Mouse (Mus musculus) layer of hippocampus, adult 2 months (tissue): ENCODE results near the gene Gm10135. TPM values are rescaled to one million over a fixed set of nuclear protein-coding genes. Genes with fewer than 3 reads are reported as not detected.
"Not testable (repeated sequence)": the region's sequence is repeated elsewhere in the genome, so short reads cannot be mapped to it uniquely, and the experiment has no call there.

Source experiments
- DNase-seq, 2 experiments: peaks; one replicate each; pipeline ENCODE4 v3.0.0; 2022; ENCODE audit warnings: low spot score in 2 of 2
- H3K27ac ChIP-seq: fragments of 200-600 bp; 2 replicates; pipeline ENCODE4 v1.8.1; 2022
- H3K4me3 ChIP-seq: fragments of 200-600 bp; 2 replicates; pipeline ENCODE4 v1.8.1; 2022; ENCODE audit warnings: mild to moderate bottlenecking
- CTCF ChIP-seq: fragments of 200-600 bp; conservative IDR thresholded peaks from 2 replicates; pipeline ENCODE4 v1.8.1; 2022; ENCODE audit warnings: antibody characterized with exemption, mild to moderate bottlenecking, moderate library complexity
- total RNA-seq, 2 experiments: library from RNA; stranded (reverse); gene quantifications; 2 replicates each; pipeline ENCODE4 v1.2.3; 2021

The Gm10135 gene
- total RNA-seq, 2 experiments from 2014 or later, result not detected

- TF ChIP-seq CTCF, result no peak
- no peak overlapping the region for H3K4me3 ChIP-seq
- H3K27ac ChIP-seq, result no peak overlapping the region
- DNase-seq, result no peak
These were observed 26.4 kb downstream of the Gm10135 start for GRCm38 (mm10) chr5:72948136-72948535.

- Histone ChIP-seq H3K4me3 (no peak overlapping the region), H3K27ac (no peak overlapping the region)
- DNase-seq, result no peak
- no peak for TF ChIP-seq CTCF
These were observed 33.5 kb downstream of the Gm10135 start for GRCm38 (mm10) chr5:72940906-72941432.

GRCm38 (mm10) chr5:72939311-72939710 is 35.2 kb downstream of the Gm10135 start:
- no peak overlapping the region for H3K4me3 ChIP-seq
- H3K27ac ChIP-seq, result no peak overlapping the region
- no peak for TF ChIP-seq CTCF
- no peak for DNase-seq

GRCm38 (mm10) chr5:72938421-72938820 is 36.1 kb downstream of the Gm10135 start:
- not testable (repeated sequence) for H3K27ac ChIP-seq

GRCm38 (mm10) chr5:72933026-72933675 is 41.4 kb downstream of the Gm10135 start:
- no peak for DNase-seq
- no peak for TF ChIP-seq CTCF
- no peak overlapping the region for H3K27ac ChIP-seq
- no peak overlapping the region for H3K4me3 ChIP-seq

More at GRCm38 (mm10) chr5:72938421-72938820, 36.1 kb downstream of the Gm10135 start:
- not testable (repeated sequence) for DNase-seq, H3K4me3 ChIP-seq

- no peak overlapping the region for H3K4me3 ChIP-seq
- TF ChIP-seq CTCF, result no peak
- H3K27ac ChIP-seq, result no peak overlapping the region
- DNase-seq, result no peak
These were observed 47.4 kb downstream of the Gm10135 start for GRCm38 (mm10) chr5:72927074-72927473.

- H3K4me3 ChIP-seq, result no peak overlapping the region
- DNase-seq, result no peak
- TF ChIP-seq CTCF, result no peak
- no peak overlapping the region for H3K27ac ChIP-seq
These were observed 51.7 kb downstream of the Gm10135 start for GRCm38 (mm10) chr5:72922796-72923195.

- TF ChIP-seq CTCF, result no peak
- DNase-seq, result no peak
- Histone ChIP-seq H3K4me3 (no peak overlapping the region), H3K27ac (no peak overlapping the region)
These were observed 53.3 kb downstream of the Gm10135 start for GRCm38 (mm10) chr5:72921171-72921570.

- no peak overlapping the region for H3K27ac ChIP-seq
- TF ChIP-seq CTCF, result no peak
- no peak overlapping the region for H3K4me3 ChIP-seq
- DNase-seq, result no peak
These were observed 54.1 kb downstream of the Gm10135 start for GRCm38 (mm10) chr5:72920416-72920815.

- H3K4me3 ChIP-seq, result no peak overlapping the region
These were observed 57.7 kb downstream of the Gm10135 start for GRCm38 (mm10) chr5:72916851-72917250.

GRCm38 (mm10) chr5:72916048-72916447 is 58.5 kb downstream of the Gm10135 start:
- Histone ChIP-seq H3K27ac (no peak overlapping the region), H3K4me3 (peak overlapping the region; percentile 75)
- TF ChIP-seq CTCF, result no peak
- no peak for DNase-seq

More at GRCm38 (mm10) chr5:72916851-72917250, 57.7 kb downstream of the Gm10135 start:
- no peak overlapping the region for H3K27ac ChIP-seq
- no peak for DNase-seq
- TF ChIP-seq CTCF, result no peak

Other genes with a start within 250 kb of the Gm10135 start
- not detected for gene Txk, start 221.9 kb downstream of the Gm10135 start, total RNA-seq
- 1 to 10 TPM; 1.1 to 1.8 TPM for gene Tec, start 106.2 kb downstream of the Gm10135 start, total RNA-seq
- 10 to 100 TPM; 23.3 to 24.0 TPM for gene Slain2, start 60.4 kb downstream of the Gm10135 start, total RNA-seq
- gene Slc10a4, start 32.2 kb upstream of the Gm10135 start, total RNA-seq, result under 1 TPM; 0.23 to 0.86 TPM